Mouse (Mus musculus): Measurements from ENCODE around the gene Smyd3. TPM values are rescaled to one million over a fixed set of nuclear protein-coding genes. Genes with fewer than 3 reads are reported as not detected.

Gene Smyd3
- polyA plus RNA-seq (2016; fragmentation: Nextera tagmentation; extraction: Ambion mirVana), result 18.8 and 19.8 TPM in 2 replicates

GRCm38 (mm10) chr1:179517713-179518465 is at the start of gene Smyd3:
Gene Smyd3, minus strand, starts transcription at chr1:179518041.
- Histone ChIP-seq H3K9me3 (no peaks in the 10 kb centered on the region), H3K27me3 (replicated peaks) (no peaks in the 10 kb centered on the region), H3K36me3 (no peaks in the 10 kb centered on the region), H3K4me2 (replicated peaks) (peak within 1 kb of the TSS; percentile 100), H3K4me1 (peaks cover 4% of the 10 kb centered on the region; the same call in 1 of the 2 replicates), H3K27ac (no peak within 1 kb of the TSS), H3K4me3 (peak within 1 kb of the TSS; percentile 66), H3K9ac (peak within 1 kb of the TSS; percentile 66)
- peak; percentile 86 for ATAC-seq (ENCODE audit: low FRiP score, low read depth)
- WGBS, result 7% methylated on average over 39 of the region's 39 CpGs

DNA sequence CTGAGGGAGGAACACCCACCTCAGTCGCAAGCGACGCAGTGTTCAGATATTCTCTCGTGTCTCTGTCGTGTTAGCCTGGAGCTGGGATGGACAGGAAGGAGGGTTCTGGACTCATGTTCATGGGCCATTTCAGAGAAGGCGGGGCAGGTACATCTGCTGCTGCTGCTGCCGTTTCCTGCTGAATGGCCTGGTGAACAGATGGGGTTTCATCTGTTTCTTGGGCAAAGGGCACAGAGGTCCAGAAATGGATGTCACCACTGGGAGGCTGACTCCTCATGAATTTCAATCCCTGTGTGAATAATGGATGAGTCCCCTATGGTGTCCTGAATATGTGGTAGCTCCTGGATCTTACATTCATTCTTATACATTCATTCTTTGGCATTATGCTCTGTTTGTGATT is 49.7 kb upstream of the Smyd3 start:
- WGBS, result 44% methylated on average over 7 of the region's 7 CpGs
- peak; percentile 68 for ATAC-seq (ENCODE audit: low FRiP score, low read depth)
- H3K9me3 ChIP-seq, result no peaks in the 10 kb centered on the region
- peaks cover 16% of the 10 kb centered on the region for H3K4me1 ChIP-seq
- no peaks in the 10 kb centered on the region for H3K36me3 ChIP-seq
- H3K4me3 ChIP-seq, result no peak overlapping the region
- H3K27me3 ChIP-seq (replicated peaks), result no peaks in the 10 kb centered on the region
- 0 out of 2 replicates have a peak overlapping the region, but pooled peaks have one; percentile 15 for H3K27ac ChIP-seq
- H3K4me2 ChIP-seq (replicated peaks), result no peak overlapping the region; the same call in 1 of the 2 replicates
- H3K9ac ChIP-seq, result no peak overlapping the region

GRCm38 (mm10) chr1:179563926-179564325 is 46.1 kb upstream of the Smyd3 start:
- 73% methylated on average over 5 of the region's 5 CpGs for WGBS
- ATAC-seq (ENCODE audit: low FRiP score, low read depth), result no peak
- Histone ChIP-seq H3K27ac (no peak overlapping the region), H3K36me3 (no peaks in the 10 kb centered on the region), H3K4me3 (no peak overlapping the region), H3K27me3 (replicated peaks) (no peaks in the 10 kb centered on the region), H3K4me1 (peaks cover 16% of the 10 kb centered on the region), H3K9me3 (no peaks in the 10 kb centered on the region), H3K9ac (no peak overlapping the region), H3K4me2 (replicated peaks) (no peak overlapping the region)

DNA sequence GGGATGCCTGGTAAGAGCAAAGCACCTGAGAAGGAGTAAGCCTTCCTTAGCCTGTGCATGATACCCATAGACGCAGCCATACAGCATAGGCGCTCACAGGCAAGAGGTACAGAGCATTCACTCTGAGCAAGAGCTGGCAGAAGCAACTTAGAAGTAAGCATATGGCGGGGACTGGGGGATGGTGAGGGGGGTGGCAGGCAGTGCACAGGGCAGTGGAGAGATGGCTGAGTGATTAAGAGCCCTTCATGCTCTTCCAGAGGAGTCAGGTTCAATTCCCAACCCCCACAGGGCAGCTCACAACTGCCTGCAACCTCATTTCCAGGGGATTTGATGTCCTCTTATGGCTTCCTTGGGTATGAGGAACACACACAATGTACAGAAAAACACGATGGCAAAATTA is 45.4 kb upstream of the Smyd3 start:
- Histone ChIP-seq H3K4me3 (no peak overlapping the region), H3K36me3 (no peaks in the 10 kb centered on the region), H3K4me2 (replicated peaks) (no peak overlapping the region), H3K4me1 (peaks cover 16% of the 10 kb centered on the region), H3K9me3 (no peaks in the 10 kb centered on the region), H3K9ac (no peak overlapping the region), H3K27me3 (replicated peaks) (no peaks in the 10 kb centered on the region), H3K27ac (no peak overlapping the region)
- 84% methylated on average over 4 of the region's 4 CpGs for WGBS
- no peak for ATAC-seq (ENCODE audit: low FRiP score, low read depth)

GRCm38 (mm10) chr1:179560845-179561430 is 43.1 kb upstream of the Smyd3 start:
- WGBS, result 90% methylated on average over 6 of the region's 6 CpGs
- ATAC-seq (ENCODE audit: low FRiP score, low read depth), result no peak
- Histone ChIP-seq H3K4me1 (peaks cover 7% of the 10 kb centered on the region; the same call in 1 of the 2 replicates), H3K36me3 (no peaks in the 10 kb centered on the region), H3K4me2 (replicated peaks) (no peak overlapping the region), H3K27me3 (replicated peaks) (no peaks in the 10 kb centered on the region), H3K4me3 (no peak overlapping the region), H3K9ac (no peak overlapping the region), H3K9me3 (no peaks in the 10 kb centered on the region), H3K27ac (no peak overlapping the region)

DNA sequence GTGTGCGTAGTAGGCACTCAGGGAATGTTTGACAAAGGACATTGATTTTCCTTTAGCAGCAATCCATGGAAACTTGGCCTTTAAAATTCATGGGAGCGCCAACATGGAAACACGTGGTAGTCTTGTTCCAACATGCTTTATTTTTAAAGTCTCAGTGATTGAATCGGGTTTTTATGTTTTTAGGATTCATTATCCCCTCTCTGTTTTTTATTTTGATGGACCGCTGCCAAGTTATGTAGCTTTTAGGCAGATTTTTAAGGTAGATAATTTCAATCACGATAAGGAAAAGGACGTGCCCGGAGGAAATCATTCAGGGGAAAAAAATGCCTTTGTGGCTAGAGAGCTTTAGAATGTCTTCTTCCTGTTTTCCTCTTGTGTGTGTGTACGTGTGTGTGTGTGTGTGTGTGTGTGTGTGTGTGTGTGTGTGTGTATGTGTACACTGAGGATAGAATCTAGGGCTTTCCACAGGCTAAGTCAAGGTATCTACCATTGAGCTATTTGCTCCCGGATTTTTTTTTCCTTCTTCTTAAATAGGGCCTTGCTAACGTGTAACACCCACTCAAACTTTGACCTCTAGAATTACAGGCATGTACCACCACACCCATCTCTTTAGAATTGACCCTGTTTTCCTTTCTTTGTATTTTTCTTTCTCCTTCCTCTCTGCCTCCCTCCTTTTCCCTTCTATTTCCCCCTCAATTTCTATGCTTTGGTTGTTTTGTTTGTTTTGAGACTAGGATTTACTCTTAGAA is 41.8 kb upstream of the Smyd3 start:
- ATAC-seq (ENCODE audit: low FRiP score, low read depth), result no peak
- no peaks in the 10 kb centered on the region for H3K36me3 ChIP-seq
- H3K4me1 ChIP-seq, result peaks cover 7% of the 10 kb centered on the region; the same call in 1 of the 2 replicates
- no peaks in the 10 kb centered on the region for H3K9me3 ChIP-seq
- no peak overlapping the region for H3K4me2 ChIP-seq (replicated peaks)
- no peak overlapping the region for H3K4me3 ChIP-seq
- H3K27ac ChIP-seq, result no peak overlapping the region
- WGBS, result 85% methylated on average over 11 of the region's 11 CpGs
- H3K9ac ChIP-seq, result no peak overlapping the region
- no peaks in the 10 kb centered on the region for H3K27me3 ChIP-seq (replicated peaks)

DNA sequence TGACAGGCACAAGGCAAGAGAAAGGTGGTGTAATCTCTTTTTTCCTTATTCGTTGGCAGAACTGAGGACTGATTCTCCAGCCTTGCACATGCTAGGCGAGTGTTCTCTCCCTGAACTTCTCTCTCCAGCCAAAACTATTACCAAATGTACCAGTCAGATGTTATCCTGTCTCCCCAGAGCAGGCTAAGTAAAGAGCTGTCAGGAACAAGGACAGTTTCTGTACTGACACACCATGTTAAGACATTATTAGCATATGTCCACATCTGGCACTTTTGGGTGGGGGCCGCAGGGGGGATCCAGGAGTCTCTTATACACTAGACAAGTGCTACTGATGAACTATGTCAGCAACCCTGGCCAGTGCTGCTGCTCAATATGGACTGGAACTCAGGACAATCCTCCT is 39.1 kb upstream of the Smyd3 start:
- no peak for ATAC-seq (ENCODE audit: low FRiP score, low read depth)

DNA sequence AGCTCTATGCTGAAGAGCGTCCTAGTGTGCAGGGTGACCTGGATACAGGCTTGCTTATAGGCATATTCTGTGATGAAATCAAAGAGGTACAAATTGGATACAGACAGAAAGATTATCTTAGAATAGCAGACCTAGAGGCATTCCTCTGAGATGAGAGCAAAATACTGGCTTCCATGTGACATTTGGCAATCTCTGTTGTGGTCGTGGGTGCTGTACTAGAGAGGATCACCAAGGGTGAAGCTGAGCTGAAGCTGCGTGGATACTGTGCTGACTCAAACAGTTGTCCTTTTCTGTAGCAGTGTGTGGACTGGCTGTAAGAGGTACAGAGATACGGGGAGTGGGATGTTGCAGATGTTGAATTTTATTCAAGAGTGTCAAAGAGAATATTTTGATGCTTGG is 36.1 kb upstream of the Smyd3 start:
- Histone ChIP-seq H3K27me3 (replicated peaks) (no peaks in the 10 kb centered on the region), H3K27ac (no peak overlapping the region), H3K36me3 (no peaks in the 10 kb centered on the region), H3K4me3 (no peak overlapping the region), H3K4me1 (no peaks in the 10 kb centered on the region), H3K9me3 (no peaks in the 10 kb centered on the region), H3K4me2 (replicated peaks) (no peak overlapping the region), H3K9ac (no peak overlapping the region)
- ATAC-seq (ENCODE audit: low FRiP score, low read depth), result no peak
- 88% methylated on average over 4 of the region's 4 CpGs for WGBS

More for the DNA sequence above, 39.1 kb upstream of the Smyd3 start:
- H3K9me3 ChIP-seq, result no peaks in the 10 kb centered on the region
- H3K27me3 ChIP-seq (replicated peaks), result no peaks in the 10 kb centered on the region
- H3K27ac ChIP-seq, result no peak overlapping the region
- H3K4me2 ChIP-seq (replicated peaks), result no peak overlapping the region
- 91% methylated on average over 3 of the region's 3 CpGs for WGBS
- no peaks in the 10 kb centered on the region for H3K4me1 ChIP-seq
- H3K36me3 ChIP-seq, result no peaks in the 10 kb centered on the region
- no peak overlapping the region for H3K4me3 ChIP-seq
- no peak overlapping the region for H3K9ac ChIP-seq

- no peak overlapping the region for H3K9ac ChIP-seq
- H3K9me3 ChIP-seq, result no peaks in the 10 kb centered on the region
- H3K36me3 ChIP-seq, result no peaks in the 10 kb centered on the region
- peaks cover 2% of the 10 kb centered on the region for H3K4me1 ChIP-seq
- ATAC-seq (ENCODE audit: low FRiP score, low read depth), result no peak
- H3K27me3 ChIP-seq (replicated peaks), result no peaks in the 10 kb centered on the region
- no peak overlapping the region for H3K4me2 ChIP-seq (replicated peaks)
- no peak overlapping the region for H3K4me3 ChIP-seq
- no peak overlapping the region for H3K27ac ChIP-seq
- WGBS, result 78% methylated on average over 5 of the region's 5 CpGs
Measured at GRCm38 (mm10) chr1:179553197-179553948, 35.5 kb upstream of the Smyd3 start.

- 52% methylated on average over 7 of the region's 7 CpGs for WGBS
- Histone ChIP-seq H3K36me3 (no peaks in the 10 kb centered on the region), H3K4me3 (no peak overlapping the region), H3K27ac (no peak overlapping the region), H3K9me3 (no peaks in the 10 kb centered on the region), H3K27me3 (replicated peaks) (no peaks in the 10 kb centered on the region), H3K4me1 (peaks cover 8% of the 10 kb centered on the region), H3K4me2 (replicated peaks) (no peak overlapping the region), H3K9ac (no peak overlapping the region)
- no peak for ATAC-seq (ENCODE audit: low FRiP score, low read depth)
Measured at GRCm38 (mm10) chr1:179552751-179553150, 34.9 kb upstream of the Smyd3 start.

GRCm38 (mm10) chr1:179551921-179552320 is 34.1 kb upstream of the Smyd3 start:
- Histone ChIP-seq H3K9me3 (no peaks in the 10 kb centered on the region), H3K36me3 (no peaks in the 10 kb centered on the region), H3K4me1 (peaks cover 14% of the 10 kb centered on the region), H3K4me3 (no peak overlapping the region), H3K9ac (no peak overlapping the region), H3K27me3 (replicated peaks) (no peaks in the 10 kb centered on the region), H3K27ac (no peak overlapping the region), H3K4me2 (replicated peaks) (no peak overlapping the region)
- WGBS, result 91% methylated on average over 4 of the region's 4 CpGs
- ATAC-seq (ENCODE audit: low FRiP score, low read depth), result no peak

DNA sequence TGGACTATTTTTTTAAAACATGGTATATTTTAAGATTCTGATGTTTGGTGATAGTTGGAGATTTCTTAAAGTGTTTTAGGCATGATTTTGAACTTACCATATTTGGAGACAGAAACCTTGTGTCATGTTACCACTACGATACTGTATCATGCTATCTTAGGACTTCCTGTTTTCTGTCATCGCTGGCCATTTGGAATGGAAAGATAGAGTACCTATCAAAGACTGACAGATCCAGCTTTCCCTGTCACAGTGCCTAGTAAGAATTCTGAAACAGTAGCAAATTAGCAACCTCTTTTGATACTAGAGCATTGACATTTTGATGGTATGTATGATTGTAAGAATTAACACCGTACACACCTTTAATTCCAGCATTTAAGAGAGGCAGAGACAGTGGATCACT is 33.5 kb upstream of the Smyd3 start:
- Histone ChIP-seq H3K4me3 (no peak overlapping the region), H3K27me3 (replicated peaks) (no peaks in the 10 kb centered on the region), H3K27ac (no peak overlapping the region), H3K4me2 (replicated peaks) (no peak overlapping the region), H3K36me3 (no peaks in the 10 kb centered on the region), H3K4me1 (peaks cover 14% of the 10 kb centered on the region), H3K9ac (no peak overlapping the region), H3K9me3 (no peaks in the 10 kb centered on the region)
- 90% methylated on average over 3 of the region's 3 CpGs for WGBS
- ATAC-seq (ENCODE audit: low FRiP score, low read depth), result no peak
